Mouse (Mus musculus) kidney, embryonic 16.5 days (tissue): ENCODE measurements at regions not wholly inside any gene's neighbourhood (a gene's known extent, or its start where the extent isn't known, plus 50 kb on each side); places are given as distances from the start of the nearest gene placed in this dataset.

ENCODE experiments used
- ATAC-seq: fragments of 200-750 bp; cut with Nextera tagmentation; 2 replicates; pipeline ENCODE4 v1.8.0; 2017; ENCODE audit warnings: moderate TSS enrichment; ENCODE audit not compliant: low FRiP score, low TSS enrichment
- H3K27ac ChIP-seq: fragments of 300-500 bp; sonication (generic); 2 replicates; pipeline ENCODE4 v1.5.1; 2014; ENCODE audit warnings: low read length
- H3K27me3 ChIP-seq: fragments of 300-500 bp; sonication (generic); 2 replicates; pipeline ENCODE4 v1.6.1; 2014; ENCODE audit warnings: low read length, control low read depth, mixed read lengths; ENCODE audit not compliant: insufficient read depth
- H3K36me3 ChIP-seq: fragments of 300-500 bp; sonication (generic); 2 replicates; pipeline ENCODE4 v1.6.1; 2014; ENCODE audit warnings: low read length, control low read depth, mixed read lengths; ENCODE audit not compliant: insufficient read depth
- H3K4me1 ChIP-seq: fragments of 300-500 bp; sonication (generic); 2 replicates; pipeline ENCODE4 v1.6.1; 2014; ENCODE audit warnings: low read length, control low read depth, mixed read lengths; ENCODE audit not compliant: insufficient read depth
- H3K4me2 ChIP-seq: fragments of 300-500 bp; sonication (generic); replicated peaks from 2 replicates; pipeline ENCODE4 v1.6.1; 2014; ENCODE audit warnings: low read depth, low read length
- H3K4me3 ChIP-seq: fragments of 300-500 bp; sonication (generic); 2 replicates; pipeline ENCODE4 v1.5.1; 2014; ENCODE audit warnings: mild to moderate bottlenecking, low read length
- H3K9ac ChIP-seq: fragments of 300-500 bp; sonication (generic); replicated peaks from 2 replicates; pipeline ENCODE4 v1.6.1; 2014; ENCODE audit warnings: low read length
- H3K9me3 ChIP-seq: fragments of 300-500 bp; sonication (generic); 2 replicates; pipeline ENCODE4 v1.6.1; 2016; ENCODE audit warnings: low read length, control low read depth
- WGBS: fragments of 180-500 bp; shearing (Covaris S2); extraction: QIAGEN DNeasy Blood & Tissue Kit; methylation state at CpG from one replicate; pipeline ENCODE4 v1.1.7; 2014; 5-methylcytosine and 5-hydroxymethylcytosine counted together

- H3K9me3 ChIP-seq, result no peaks in the 10 kb centered on the region
- H3K9ac ChIP-seq, result no peak overlapping the region
- H3K4me3 ChIP-seq, result no peak overlapping the region
- no peak for ATAC-seq
- 67% methylated on average over 6 of the region's 6 CpGs for WGBS
- peaks cover 3% of the 10 kb centered on the region; the same call in 1 of the 2 replicates for H3K27me3 ChIP-seq
- H3K27ac ChIP-seq, result no peak overlapping the region
- H3K4me2 ChIP-seq, result no peak overlapping the region
- H3K4me1 ChIP-seq, result no peaks in the 10 kb centered on the region
- H3K36me3 ChIP-seq, result no peaks in the 10 kb centered on the region
Observed at GRCm38 (mm10) chrX:12479207-12479606, 108.4 kb upstream of the Atp6ap2 start.

DNA sequence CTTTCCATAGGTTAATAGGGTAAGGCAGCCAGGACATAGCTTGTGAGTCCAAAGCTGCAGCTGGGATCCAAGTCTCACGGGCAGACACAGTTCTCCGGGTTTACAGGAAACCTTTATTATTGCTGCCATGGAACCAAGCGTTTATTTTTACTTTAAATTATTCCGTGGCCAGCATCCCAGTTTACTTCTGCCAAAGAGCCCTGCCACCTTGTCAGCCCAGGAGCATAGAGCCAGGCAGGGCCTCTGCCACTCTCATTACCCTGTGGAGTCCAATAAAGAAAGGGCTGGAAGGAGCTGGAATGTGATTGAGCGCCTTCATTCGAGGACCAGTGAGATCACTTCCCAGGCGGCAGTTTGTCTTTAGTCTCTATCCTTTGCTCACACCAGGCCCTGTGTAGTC, 96.6 kb upstream of the Atp6ap2 start:
- H3K4me3 ChIP-seq, result no peak overlapping the region
- no peaks in the 10 kb centered on the region for H3K4me1 ChIP-seq
- 78% methylated on average over 7 of the region's 7 CpGs for WGBS
- 0 out of 2 replicates have a peak, but pooled peaks cover 4% of the 10 kb centered on the region for H3K9me3 ChIP-seq
- no peaks in the 10 kb centered on the region for H3K36me3 ChIP-seq
- H3K27me3 ChIP-seq, result peaks cover 7% of the 10 kb centered on the region; the same call in 1 of the 2 replicates
- H3K9ac ChIP-seq, result no peak overlapping the region
- no peak for ATAC-seq
- no peak overlapping the region for H3K4me2 ChIP-seq
- no peak overlapping the region for H3K27ac ChIP-seq

DNA sequence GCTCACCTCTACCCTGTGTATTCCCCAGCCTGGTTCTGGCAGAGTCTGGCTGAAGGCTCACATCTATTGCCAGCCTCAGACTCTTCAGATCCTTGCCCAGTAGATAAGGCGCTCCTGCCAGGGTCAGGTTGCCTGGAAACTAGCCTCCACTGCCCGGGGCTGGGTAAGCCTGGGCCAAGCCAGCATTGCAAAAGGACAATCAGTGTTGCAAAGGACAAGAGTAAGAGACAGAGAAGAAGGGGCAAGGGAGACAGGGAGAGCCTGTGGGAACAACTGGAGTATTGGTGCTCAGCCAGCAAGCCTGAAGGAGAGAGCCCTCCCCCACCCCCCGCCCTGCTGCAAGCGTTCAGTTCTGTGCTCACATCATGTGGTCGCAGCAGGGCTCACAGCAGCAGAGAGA, 94.4 kb upstream of the Atp6ap2 start:
- no peak overlapping the region for H3K4me2 ChIP-seq
- peaks cover 7% of the 10 kb centered on the region; the same call in 1 of the 2 replicates for H3K27me3 ChIP-seq
- WGBS, result 61% methylated on average over 5 of the region's 5 CpGs
- H3K36me3 ChIP-seq, result no peaks in the 10 kb centered on the region
- H3K4me1 ChIP-seq, result no peaks in the 10 kb centered on the region
- H3K4me3 ChIP-seq, result no peak overlapping the region
- ATAC-seq, result no peak
- H3K9me3 ChIP-seq, result no peaks in the 10 kb centered on the region
- no peak overlapping the region for H3K9ac ChIP-seq
- no peak overlapping the region for H3K27ac ChIP-seq

DNA sequence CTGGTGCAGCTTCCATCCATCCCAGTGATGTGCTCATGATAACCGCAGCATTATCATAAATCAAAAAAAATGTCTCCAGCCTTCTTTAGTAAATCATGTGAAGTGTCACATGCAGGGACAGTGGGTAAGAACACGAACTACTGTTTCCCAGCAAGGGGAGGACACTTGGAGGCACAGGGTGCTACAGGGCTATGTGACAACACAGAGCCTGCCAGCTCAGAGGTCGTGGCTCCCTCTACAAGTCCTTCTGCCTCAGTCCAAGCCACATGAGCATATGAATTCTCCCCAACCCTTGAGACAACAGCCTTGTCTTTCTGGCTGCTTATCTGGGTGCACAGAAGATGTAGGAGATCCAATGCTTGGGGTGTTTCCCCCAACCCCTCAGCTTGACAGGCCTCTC, 93.7 kb upstream of the Atp6ap2 start:
- no peak overlapping the region for H3K9ac ChIP-seq
- WGBS, result 77% methylated on average over 3 of the region's 3 CpGs

DNA sequence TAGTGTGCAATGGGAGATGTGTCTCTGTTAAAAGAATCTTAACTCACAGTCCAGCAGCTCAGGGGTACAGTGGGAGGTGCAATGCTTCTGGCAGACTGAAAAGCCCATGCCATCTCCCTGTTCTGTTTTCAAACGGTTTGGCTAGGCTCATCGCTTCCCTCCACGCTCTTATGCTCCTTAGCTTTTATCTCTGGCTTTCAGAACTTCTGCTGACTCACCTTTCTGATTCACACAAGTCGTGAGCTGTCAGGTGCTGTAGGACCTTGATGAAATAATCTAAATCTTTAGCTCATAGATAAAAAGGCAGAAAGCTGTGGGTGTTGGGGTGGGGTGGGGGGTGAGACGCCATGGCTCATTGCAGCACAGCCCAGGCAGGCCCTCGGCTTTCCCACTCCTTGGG, 93.1 kb upstream of the Atp6ap2 start:
- 74% methylated on average over 6 of the region's 6 CpGs for WGBS

More for the DNA sequence above, 93.7 kb upstream of the Atp6ap2 start:
- Histone ChIP-seq H3K4me2 (no peak overlapping the region), H3K9me3 (no peaks in the 10 kb centered on the region), H3K27me3 (peaks cover 7% of the 10 kb centered on the region; the same call in 1 of the 2 replicates), H3K4me1 (no peaks in the 10 kb centered on the region), H3K36me3 (no peaks in the 10 kb centered on the region), H3K4me3 (no peak overlapping the region), H3K27ac (no peak overlapping the region)
- ATAC-seq, result no peak

GRCm38 (mm10) chrX:12500601-12501000, 87.0 kb upstream of the Atp6ap2 start:
- Histone ChIP-seq H3K36me3 (no peaks in the 10 kb centered on the region), H3K27ac (no peak overlapping the region)

More for the DNA sequence above, 93.1 kb upstream of the Atp6ap2 start:
- Histone ChIP-seq H3K27me3 (peaks cover 7% of the 10 kb centered on the region; the same call in 1 of the 2 replicates), H3K36me3 (no peaks in the 10 kb centered on the region), H3K9ac (no peak overlapping the region), H3K4me1 (no peaks in the 10 kb centered on the region), H3K9me3 (no peaks in the 10 kb centered on the region), H3K4me3 (no peak overlapping the region), H3K4me2 (no peak overlapping the region), H3K27ac (no peak overlapping the region)
- no peak for ATAC-seq

DNA sequence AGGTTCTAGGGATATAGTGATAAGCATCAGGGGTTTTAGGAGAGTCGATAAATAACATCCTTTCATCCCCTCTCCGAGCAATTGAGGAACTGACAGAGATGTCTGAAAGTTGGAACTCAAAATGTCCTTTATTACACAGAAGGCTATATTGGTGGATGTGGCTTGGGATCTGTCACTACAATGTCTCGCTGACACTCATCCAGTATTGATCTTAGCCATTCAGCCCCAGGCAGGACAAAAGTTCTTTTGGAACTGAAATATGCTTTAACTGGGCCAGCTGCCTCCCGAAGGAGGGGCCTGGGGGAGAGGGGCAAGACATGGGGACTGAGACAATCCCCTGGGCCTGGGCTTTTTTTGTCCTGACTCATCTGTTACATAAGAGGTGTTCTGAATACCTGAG, 85.2 kb upstream of the Atp6ap2 start:
- Histone ChIP-seq H3K27me3 (peaks cover 8% of the 10 kb centered on the region; the same call in 1 of the 2 replicates), H3K4me2 (no peak overlapping the region), H3K9me3 (no peaks in the 10 kb centered on the region), H3K4me1 (no peaks in the 10 kb centered on the region), H3K27ac (no peak overlapping the region), H3K4me3 (no peak overlapping the region), H3K9ac (no peak overlapping the region), H3K36me3 (no peaks in the 10 kb centered on the region)
- ATAC-seq, result no peak
- 82% methylated on average over 4 of the region's 4 CpGs for WGBS

More at GRCm38 (mm10) chrX:12500601-12501000, 87.0 kb upstream of the Atp6ap2 start:
- no peaks in the 10 kb centered on the region for H3K4me1 ChIP-seq
- no peaks in the 10 kb centered on the region for H3K9me3 ChIP-seq
- no peak overlapping the region for H3K4me2 ChIP-seq
- no peak overlapping the region for H3K4me3 ChIP-seq
- no peak for ATAC-seq
- H3K9ac ChIP-seq, result no peak overlapping the region
- WGBS, result 68% methylated on average over 3 of the region's 3 CpGs
- peaks cover 8% of the 10 kb centered on the region; the same call in 1 of the 2 replicates for H3K27me3 ChIP-seq

DNA sequence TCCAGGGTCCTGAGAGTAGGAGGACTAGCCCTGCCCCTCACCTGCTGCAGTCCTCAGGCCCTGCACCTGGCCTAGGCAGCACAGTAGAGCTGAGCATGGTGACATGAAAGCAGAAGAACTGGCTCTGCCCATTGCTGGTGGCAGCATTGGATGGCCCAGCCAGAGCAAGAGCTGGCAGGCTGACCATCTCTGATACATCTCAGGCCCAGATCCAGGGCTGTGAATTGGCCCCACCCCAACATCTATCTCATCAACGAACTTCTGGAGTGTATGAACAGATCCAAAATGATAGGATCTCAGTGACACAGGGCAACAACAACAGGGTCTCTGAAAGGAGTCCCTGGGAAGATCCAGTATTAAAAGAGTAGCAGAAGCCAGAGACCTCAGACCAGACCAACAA, 84.0 kb upstream of the Atp6ap2 start:
- H3K9me3 ChIP-seq, result no peaks in the 10 kb centered on the region
- peaks cover 8% of the 10 kb centered on the region; the same call in 1 of the 2 replicates for H3K27me3 ChIP-seq
- no peak overlapping the region for H3K27ac ChIP-seq
- no peaks in the 10 kb centered on the region for H3K4me1 ChIP-seq
- no peaks in the 10 kb centered on the region for H3K36me3 ChIP-seq
- H3K4me3 ChIP-seq, result no peak overlapping the region
- no peak for ATAC-seq
- no peak overlapping the region for H3K4me2 ChIP-seq
- WGBS, result 40% methylated on average over 1 of the region's 1 CpGs
- no peak overlapping the region for H3K9ac ChIP-seq

DNA sequence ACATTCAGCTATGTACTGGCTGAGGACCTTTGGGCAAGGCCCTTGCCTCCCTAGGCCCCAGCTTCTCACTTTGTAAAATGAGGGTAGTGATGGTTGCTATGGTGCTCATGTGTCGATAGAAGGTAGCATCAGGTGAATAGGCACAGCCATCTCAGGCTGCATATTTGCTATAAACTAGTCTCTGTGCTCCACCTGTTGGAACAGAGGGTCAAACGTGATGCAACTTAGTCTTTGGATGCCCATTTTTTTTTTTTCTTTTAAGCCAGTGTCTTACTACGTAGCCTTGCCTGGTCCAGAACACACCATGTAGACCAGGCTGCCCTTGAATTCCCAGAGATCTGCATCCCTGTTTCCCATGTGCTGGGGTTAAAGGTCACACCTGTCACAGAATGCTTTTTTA, 76.5 kb upstream of the Atp6ap2 start:
- Histone ChIP-seq H3K4me3 (no peak overlapping the region), H3K27ac (no peak overlapping the region), H3K9me3 (no peaks in the 10 kb centered on the region), H3K36me3 (no peaks in the 10 kb centered on the region), H3K27me3 (peaks cover 4% of the 10 kb centered on the region; the same call in 1 of the 2 replicates), H3K4me1 (no peaks in the 10 kb centered on the region), H3K4me2 (no peak overlapping the region), H3K9ac (no peak overlapping the region)
- no peak for ATAC-seq
- WGBS, result 70% methylated on average over 3 of the region's 3 CpGs

DNA sequence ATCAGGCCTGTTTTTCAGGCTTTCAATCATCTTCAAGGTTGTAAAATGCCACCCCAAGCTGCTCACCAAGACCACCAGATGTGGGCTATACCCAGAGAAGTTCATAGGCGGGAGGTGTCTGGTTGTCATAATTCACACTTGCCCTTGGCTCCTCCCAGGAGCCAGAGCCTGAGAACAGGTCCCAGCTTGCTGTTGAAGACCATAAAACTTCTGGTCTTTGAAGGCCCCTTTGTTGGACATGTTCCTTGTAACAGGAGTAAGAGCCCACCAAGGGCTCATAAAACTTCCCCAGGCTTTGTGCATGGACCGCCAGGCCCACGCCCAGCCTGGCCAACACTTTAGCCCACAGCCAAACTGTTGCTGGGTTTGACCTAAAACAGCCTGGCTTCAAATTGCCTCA, 62.6 kb upstream of the Atp6ap2 start:
- 52% methylated on average over 3 of the region's 3 CpGs for WGBS
- H3K4me2 ChIP-seq, result no peak overlapping the region
- no peak overlapping the region for H3K4me3 ChIP-seq
- peaks cover 4% of the 10 kb centered on the region; the same call in 1 of the 2 replicates for H3K27me3 ChIP-seq
- H3K9me3 ChIP-seq, result no peaks in the 10 kb centered on the region
- no peak for ATAC-seq
- no peaks in the 10 kb centered on the region for H3K36me3 ChIP-seq
- no peaks in the 10 kb centered on the region for H3K4me1 ChIP-seq
- H3K27ac ChIP-seq, result no peak overlapping the region
- no peak overlapping the region for H3K9ac ChIP-seq
